Mouse (Mus musculus): ENCODE data around the gene Rhob. TPM values are rescaled to one million over a fixed set of nuclear protein-coding genes. Genes with fewer than 3 reads are reported as not detected.

Gene Rhob
- total RNA-seq, 4 experiments from 2014 or later = 196 to 244 (median 223) TPM

Other genes with a start within 250 kb of the Rhob start
- under 1 TPM in 1 of 4 experiments, not detected in 3; 0.23 TPM for gene Gdf7, start 198.1 kb downstream of the Rhob start, total RNA-seq (2022)
- gene Hs1bp3, start 186.6 kb downstream of the Rhob start, total RNA-seq (2022) = 10 to 100 TPM; 18.4 to 33.8 (median 20.6) TPM
- gene Slc7a15, start 99.1 kb upstream of the Rhob start, total RNA-seq (2022) = not detected
- 100 to 1,000 TPM; 152 to 158 (median 154) TPM for gene Pum2, start 174.1 kb upstream of the Rhob start, total RNA-seq (2022)